Mouse (Mus musculus): Measurements from ENCODE around the gene Gna15.

DNA sequence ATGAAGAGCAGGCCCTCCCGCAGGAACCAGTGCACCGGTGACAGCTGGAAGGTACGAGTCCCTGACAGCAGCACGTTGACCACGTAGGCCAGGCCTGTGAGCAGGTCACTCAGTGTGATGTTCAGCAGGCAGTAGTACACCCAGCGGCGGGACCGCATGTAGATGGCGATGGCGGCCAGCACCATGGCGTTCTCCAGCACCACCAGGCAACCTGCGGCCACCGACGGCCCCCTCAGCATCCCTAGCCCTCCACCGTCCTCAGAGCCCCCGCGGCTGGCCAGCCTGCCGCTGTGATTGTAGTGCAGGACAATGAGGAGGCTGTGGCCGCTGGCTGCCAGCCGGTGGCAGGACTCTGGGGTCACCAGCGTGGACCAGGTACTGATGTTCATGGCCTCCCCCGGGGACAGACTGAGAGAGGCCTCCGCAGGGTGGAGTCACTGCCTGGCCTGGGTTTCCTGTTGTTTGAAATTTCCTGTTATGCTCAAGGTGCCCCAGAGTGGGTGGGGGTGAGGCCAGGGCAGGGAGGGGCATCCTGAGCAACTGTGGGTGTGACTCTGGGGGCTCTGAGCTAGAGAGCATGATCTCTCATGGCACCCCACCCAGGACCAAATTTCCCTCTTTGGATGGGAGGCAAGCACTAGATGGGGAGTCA, 24.6 kb downstream of the Gna15 start:
- TF ChIP-seq EP300 (IDR thresholded peaks at IDR 0.05; ENCODE audit: low read depth) = 0 out of 2 replicates have a peak, but pooled peaks have one; percentile 26
- no peak for TF ChIP-seq CTCF (IDR thresholded peaks at IDR 0.05; ENCODE audit: low read depth)

Data from liver, postnatal 0 days (tissue).